Mouse (Mus musculus) midbrain, postnatal 0 days (tissue): ENCODE data around the gene Obp2a. TPM values are rescaled to one million over a fixed set of nuclear protein-coding genes. Genes with fewer than 3 reads are reported as not detected.

Experiments used
- ATAC-seq: fragments of 200-750 bp; cut with Nextera tagmentation; 2 replicates; pipeline ENCODE4 v1.8.0; 2017; ENCODE audit warnings: moderate number of reproducible peaks, mild to moderate bottlenecking, moderate TSS enrichment, moderate library complexity; ENCODE audit not compliant: low FRiP score
- DNase-seq: peaks from one replicate; pipeline ENCODE4 v3.0.0-alpha.2; 2015; ENCODE audit warnings: low spot score
- H3K27ac ChIP-seq: fragments of 300-500 bp; sonication (generic); 2 replicates; pipeline ENCODE4 v1.5.1; 2014; ENCODE audit warnings: low read depth, mild to moderate bottlenecking, low read length, mixed read lengths
- H3K27me3 ChIP-seq: fragments of 300-500 bp; sonication (generic); 2 replicates; pipeline ENCODE4 v1.6.1; 2014; ENCODE audit warnings: low read length, control low read depth, mixed read lengths; ENCODE audit not compliant: insufficient read depth
- H3K36me3 ChIP-seq: fragments of 300-500 bp; sonication (generic); 2 replicates; pipeline ENCODE4 v1.6.1; 2014; ENCODE audit warnings: low read length, control low read depth, mixed read lengths; ENCODE audit not compliant: insufficient read depth
- H3K4me1 ChIP-seq: fragments of 300-500 bp; sonication (generic); 2 replicates; pipeline ENCODE4 v1.6.1; 2014; ENCODE audit warnings: mild to moderate bottlenecking, control low read depth, antibody characterized with exemption, low read length, mixed read lengths; ENCODE audit not compliant: insufficient read depth
- H3K4me2 ChIP-seq: fragments of 300-500 bp; sonication (generic); 2 replicates; pipeline ENCODE4 v1.6.1; 2014; ENCODE audit warnings: low read depth, mild to moderate bottlenecking, low read length, mixed read lengths; ENCODE audit not compliant: poor library complexity, severe bottlenecking
- H3K4me3 ChIP-seq: fragments of 300-500 bp; sonication (generic); 2 replicates; pipeline ENCODE4 v1.5.1; 2014; ENCODE audit warnings: low read depth, mild to moderate bottlenecking, low read length, moderate library complexity
- H3K9ac ChIP-seq: fragments of 300-500 bp; sonication (generic); replicated peaks from 2 replicates; pipeline ENCODE4 v1.6.1; 2014; ENCODE audit warnings: mild to moderate bottlenecking, low read length, moderate library complexity, mixed read lengths; ENCODE audit not compliant: poor library complexity, severe bottlenecking
- H3K9me3 ChIP-seq: fragments of 300-500 bp; sonication (generic); 2 replicates; pipeline ENCODE4 v1.6.1; 2016; ENCODE audit warnings: low read length, control low read depth
- CTCF ChIP-seq: IDR thresholded peaks from 2 replicates; pipeline ENCODE4 v1.5.1; 2016; ENCODE audit warnings: antibody characterized with exemption, mild to moderate bottlenecking
- WGBS: fragments of 180-500 bp; shearing (Covaris S2); extraction: QIAGEN DNeasy Blood & Tissue Kit; methylation state at CpG from one replicate; pipeline ENCODE4 v1.1.7; 2014; 5-methylcytosine and 5-hydroxymethylcytosine counted together
- polyA plus RNA-seq: library from polyadenylated mRNA; unstranded; fragments of >200 nt; fragmentation: Nextera tagmentation; extraction: Ambion mirVana; gene quantifications from 2 replicates; pipeline ENCODE4 v1.2.1, GENCODE M21; 2015
- total RNA-seq: library from RNA; depleted of rRNA; stranded (reverse); fragments of >200 nt; gene quantifications from 2 replicates; pipeline ENCODE4 v1.2.3, GENCODE M21; 2014

Obp2a gene
- total and polyA plus RNA-seq, 2 experiments from 2014 or later = not detected

DNA sequence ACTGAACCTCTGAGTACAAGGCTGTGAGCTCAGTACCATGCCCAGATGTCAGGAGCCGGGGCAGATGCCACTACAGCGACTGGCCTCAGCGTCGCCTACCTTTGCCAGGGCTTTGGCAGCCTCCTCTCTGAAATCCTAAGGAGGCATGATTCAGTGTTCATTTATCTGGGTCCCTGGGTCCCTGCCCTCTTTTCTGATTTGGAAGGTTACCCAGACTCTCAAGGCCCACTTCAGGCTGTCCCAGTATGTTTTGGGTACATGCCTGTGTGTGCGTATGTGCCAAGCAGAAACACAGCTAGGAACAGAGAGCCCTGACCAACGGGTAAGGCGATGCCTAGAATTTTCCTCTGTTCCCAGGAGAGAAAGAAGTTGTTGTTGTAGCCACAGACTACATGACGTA, 39.6 kb upstream of the Obp2a start:
- H3K4me2 ChIP-seq = no peak overlapping the region
- no peaks in the 10 kb centered on the region for H3K4me1 ChIP-seq
- H3K9me3 ChIP-seq = no peaks in the 10 kb centered on the region
- no peaks in the 10 kb centered on the region for H3K27me3 ChIP-seq
- DNase-seq = no peak
- H3K36me3 ChIP-seq = no peaks in the 10 kb centered on the region
- no peak overlapping the region for H3K4me3 ChIP-seq
- H3K27ac ChIP-seq = no peak overlapping the region
- WGBS = 97% methylated on average over 8 of the region's 8 CpGs
- H3K9ac ChIP-seq = no peak overlapping the region
- no peak for ATAC-seq
- no peak for TF ChIP-seq CTCF

- 86% methylated on average over 6 of the region's 6 CpGs for WGBS
- no peak for ATAC-seq
Observed at GRCm38 (mm10) chr2:25661245-25661970, 38.4 kb upstream of the Obp2a start.

DNA sequence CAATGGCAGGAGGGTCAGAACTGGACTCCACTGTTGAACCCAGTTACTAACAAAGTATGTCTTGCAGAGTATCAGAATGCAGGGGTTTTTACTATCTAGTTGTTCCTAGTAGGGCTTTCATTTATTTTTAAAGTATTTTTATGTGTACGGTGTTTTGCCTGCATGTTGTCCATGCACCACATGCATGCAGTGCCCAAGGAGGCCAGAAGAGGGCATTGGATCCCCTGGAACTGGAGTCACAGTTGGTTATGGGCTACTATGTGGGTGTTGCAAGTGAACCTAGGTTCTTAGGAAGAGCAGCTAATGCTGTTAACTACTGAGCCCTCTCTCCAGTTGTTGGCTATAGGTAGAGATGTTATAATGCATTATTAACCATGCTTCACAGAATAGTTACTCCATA, 36.3 kb upstream of the Obp2a start:
- ATAC-seq = no peak
- DNase-seq = peak; percentile 21
- no peaks in the 10 kb centered on the region for H3K9me3 ChIP-seq
- H3K4me2 ChIP-seq = no peak overlapping the region
- H3K27me3 ChIP-seq = no peaks in the 10 kb centered on the region
- WGBS = 71% methylated on average over 1 of the region's 1 CpGs
- no peaks in the 10 kb centered on the region for H3K36me3 ChIP-seq
- H3K4me1 ChIP-seq = no peaks in the 10 kb centered on the region
- H3K27ac ChIP-seq = no peak overlapping the region
- H3K4me3 ChIP-seq = no peak overlapping the region
- H3K9ac ChIP-seq = no peak overlapping the region
- peak; percentile 74 for TF ChIP-seq CTCF

More at GRCm38 (mm10) chr2:25661245-25661970, 38.4 kb upstream of the Obp2a start:
- no peak overlapping the region for H3K4me2 ChIP-seq
- no peak overlapping the region for H3K4me3 ChIP-seq
- H3K27ac ChIP-seq = no peak overlapping the region
- H3K36me3 ChIP-seq = no peaks in the 10 kb centered on the region
- DNase-seq = peak; percentile 9
- H3K4me1 ChIP-seq = no peaks in the 10 kb centered on the region
- TF ChIP-seq CTCF = no peak
- no peaks in the 10 kb centered on the region for H3K27me3 ChIP-seq
- no peaks in the 10 kb centered on the region for H3K9me3 ChIP-seq
- no peak overlapping the region for H3K9ac ChIP-seq

DNA sequence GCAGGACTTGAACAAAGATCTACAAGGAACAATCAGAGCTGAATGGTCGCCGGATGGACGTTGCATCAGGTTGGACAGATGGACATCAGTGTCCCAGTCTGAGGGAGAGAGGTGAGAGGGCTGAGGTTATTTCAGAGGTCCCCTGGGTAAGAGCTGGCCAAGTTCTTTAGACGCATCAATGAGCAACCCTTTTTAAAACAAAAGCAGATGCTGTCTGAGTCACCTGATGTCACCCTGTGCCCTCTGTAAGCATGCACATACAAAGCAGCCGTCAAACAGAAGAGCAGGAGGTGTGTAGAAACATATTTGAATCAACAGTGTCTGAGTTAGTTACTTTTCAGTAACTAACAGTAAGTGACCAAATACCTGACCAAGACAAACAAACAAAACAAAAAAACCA, 35.7 kb upstream of the Obp2a start:
- Histone ChIP-seq H3K36me3 (no peaks in the 10 kb centered on the region), H3K9me3 (no peaks in the 10 kb centered on the region), H3K4me3 (no peak overlapping the region), H3K27ac (no peak overlapping the region), H3K27me3 (no peaks in the 10 kb centered on the region), H3K4me2 (no peak overlapping the region), H3K4me1 (no peaks in the 10 kb centered on the region), H3K9ac (no peak overlapping the region)
- TF ChIP-seq CTCF = no peak
- ATAC-seq (no peak), DNase-seq (no peak)
- WGBS = 84% methylated on average over 5 of the region's 5 CpGs

- Histone ChIP-seq H3K36me3 (no peaks in the 10 kb centered on the region), H3K4me2 (no peak overlapping the region), H3K27ac (no peak overlapping the region), H3K27me3 (no peaks in the 10 kb centered on the region), H3K9me3 (no peaks in the 10 kb centered on the region), H3K4me1 (no peaks in the 10 kb centered on the region), H3K9ac (no peak overlapping the region), H3K4me3 (no peak overlapping the region)
- ATAC-seq = no peak
- 68% methylated on average over 1 of the region's 1 CpGs for WGBS
- no peak for DNase-seq
- TF ChIP-seq CTCF = no peak
Observed at GRCm38 (mm10) chr2:25666516-25666915, 33.3 kb upstream of the Obp2a start.

- Histone ChIP-seq H3K9me3 (no peaks in the 10 kb centered on the region), H3K9ac (no peak within 1 kb of the TSS), H3K36me3 (no peaks in the 10 kb centered on the region), H3K27ac (no peak within 1 kb of the TSS), H3K4me2 (no peak within 1 kb of the TSS), H3K27me3 (no peaks in the 10 kb centered on the region), H3K4me3 (no peak within 1 kb of the TSS), H3K4me1 (no peaks in the 10 kb centered on the region)
- whole genome bisulfite sequencing = 91% methylated on average over 3 of the region's 3 CpGs
- no peak for TF ChIP-seq CTCF
- DNase-seq (no peak), ATAC-seq (no peak)
Observed at GRCm38 (mm10) chr2:25676486-25676885, 23.4 kb upstream of the Obp2a start, which contains the start of gene Lcn6. TSS of gene Lcn6 (plus strand) at chr2:25676786.
